ENCODE assay signal across 15 mouse cellular contexts in genomic region chr1:192100742-192101141, GRCm38 (mm10).
"Had no signal": no experiment of that assay in that cellular context is flagged by ENCODE, and none has a peak within 500 bp of the region (broad histone marks: within the 10 kb centered on the region; RNA-seq: fewer than 3 reads in every experiment).

No protein-coding gene starts in this region.

- H3K27ac ChIP-seq: midbrain, embryonic 13.5 days; midbrain, embryonic 15.5 days; neural tube, embryonic 13.5 days; neural tube, embryonic 15.5 days had no signal

- ATAC-seq: midbrain, embryonic 13.5 days; midbrain, embryonic 15.5 days had no signal

- H3K4me3 ChIP-seq: midbrain, embryonic 13.5 days; midbrain, embryonic 15.5 days; neural tube, embryonic 13.5 days; neural tube, embryonic 15.5 days had no signal

- DNase-seq: lung, adult 18-20 months; lung, embryonic 14.5 days; lung, postnatal 10 days; lung, postnatal 4 days; right cerebral cortex, postnatal 4 days; spleen, adult 18-20 months; thymus, adult 18-20 months; thymus, postnatal 14 days; thymus, postnatal 36 days had no signal

- H3K27me3 ChIP-seq: midbrain, embryonic 13.5 days; midbrain, embryonic 15.5 days; neural tube, embryonic 13.5 days; neural tube, embryonic 15.5 days had no signal

- H3K4me2 ChIP-seq: lung, embryonic 14.5 days; midbrain, embryonic 11.5 days; midbrain, embryonic 13.5 days; midbrain, embryonic 15.5 days; neural tube, embryonic 13.5 days; neural tube, embryonic 15.5 days had no signal

- H3K4me1 ChIP-seq: midbrain, embryonic 13.5 days; midbrain, embryonic 15.5 days; neural tube, embryonic 13.5 days; neural tube, embryonic 15.5 days had no signal

- H3K9me3 ChIP-seq: megakaryocyte, embryonic 14.5 days; midbrain, embryonic 13.5 days; midbrain, embryonic 15.5 days; neural tube, embryonic 13.5 days; neural tube, embryonic 15.5 days had no signal

- H3K9ac ChIP-seq: lung, embryonic 14.5 days; midbrain, embryonic 13.5 days; midbrain, embryonic 15.5 days; neural tube, embryonic 13.5 days; neural tube, embryonic 15.5 days had no signal
